Mouse (Mus musculus) frontal cortex, postnatal 25 days (tissue): ENCODE measurements around the gene Pex16.
"Not testable (repeated sequence)": the region's sequence is repeated elsewhere in the genome, so short reads cannot be mapped to it uniquely, and the experiment has no call there.

Experiments used
- DNase-seq, 2 experiments: peaks; one replicate each; pipeline ENCODE4 v3.0.0; 2022; ENCODE audit warnings: low spot score in 2 of 2

The Pex16 gene

GRCm38 (mm10) chr2:92388891-92389641 is 14.6 kb downstream of the Pex16 start:
- DNase-seq = peak; percentile 80

- DNase-seq = no peak
Observed at GRCm38 (mm10) chr2:92389645-92390044, 15.2 kb downstream of the Pex16 start.

- no peak for DNase-seq
Observed at GRCm38 (mm10) chr2:92390206-92390930, 15.9 kb downstream of the Pex16 start.

- no peak for DNase-seq
Observed at GRCm38 (mm10) chr2:92391116-92391515, 16.6 kb downstream of the Pex16 start.

GRCm38 (mm10) chr2:92391703-92392317 is 17.3 kb downstream of the Pex16 start:
- no peak for DNase-seq

- no peak for DNase-seq
Observed at GRCm38 (mm10) chr2:92392318-92393264, 18.1 kb downstream of the Pex16 start.

- no peak for DNase-seq
Observed at GRCm38 (mm10) chr2:92395535-92395934, 21.1 kb downstream of the Pex16 start.

GRCm38 (mm10) chr2:92397436-92397835 is 23.0 kb downstream of the Pex16 start:
- DNase-seq = no peak

- DNase-seq = not testable (repeated sequence)
Observed at GRCm38 (mm10) chr2:92399877-92400276, 25.4 kb downstream of the Pex16 start.

GRCm38 (mm10) chr2:92400682-92401081 is 26.2 kb downstream of the Pex16 start:
- DNase-seq = no peak

GRCm38 (mm10) chr2:92401091-92401561 is 26.6 kb downstream of the Pex16 start, which contains the start of gene Mapk8ip1:
TSS of gene Mapk8ip1 (minus strand) at chr2:92401263.
- DNase-seq = no peak

- DNase-seq = no peak
Observed at GRCm38 (mm10) chr2:92402591-92403326, 28.3 kb downstream of the Pex16 start.

GRCm38 (mm10) chr2:92403776-92404319 is 29.4 kb downstream of the Pex16 start:
- DNase-seq = no peak

- no peak for DNase-seq
Observed at GRCm38 (mm10) chr2:92404737-92405136, 30.3 kb downstream of the Pex16 start.

GRCm38 (mm10) chr2:92405687-92406086 is 31.2 kb downstream of the Pex16 start:
- no peak for DNase-seq

GRCm38 (mm10) chr2:92408309-92409045 is 34.0 kb downstream of the Pex16 start:
- DNase-seq = no peak

GRCm38 (mm10) chr2:92411705-92412104 is 37.2 kb downstream of the Pex16 start:
- DNase-seq = no peak

GRCm38 (mm10) chr2:92421723-92422387 is 47.4 kb downstream of the Pex16 start:
- no peak for DNase-seq
